Mouse (Mus musculus) thymus, postnatal 4 days (tissue): ENCODE data around the gene Fbxw10.

ENCODE experiments used
- DNase-seq: peaks from one replicate; pipeline ENCODE4 v3.0.0; 2021

Gene Fbxw10

GRCm38 (mm10) chr11:62911362-62911761, 64.5 kb downstream of the Fbxw10 start:
- DNase-seq, result no peak

GRCm38 (mm10) chr11:62913141-62913540, 66.3 kb downstream of the Fbxw10 start:
- no peak for DNase-seq

- peak; percentile 69 for DNase-seq
Measured at GRCm38 (mm10) chr11:62914532-62914931, 67.7 kb downstream of the Fbxw10 start.

GRCm38 (mm10) chr11:62915486-62915885, 68.6 kb downstream of the Fbxw10 start:
- no peak for DNase-seq

- no peak for DNase-seq
Measured at GRCm38 (mm10) chr11:62916765-62917164, 69.9 kb downstream of the Fbxw10 start.

- DNase-seq, result no peak
Measured at GRCm38 (mm10) chr11:62919946-62920742, 73.3 kb downstream of the Fbxw10 start.

- DNase-seq, result no peak
Measured at GRCm38 (mm10) chr11:62920743-62921050, 73.8 kb downstream of the Fbxw10 start.

GRCm38 (mm10) chr11:62921052-62921977, 74.4 kb downstream of the Fbxw10 start:
- DNase-seq, result peak; percentile 74

GRCm38 (mm10) chr11:62924091-62924761, 77.4 kb downstream of the Fbxw10 start:
- no peak for DNase-seq
